Mouse (Mus musculus) neural tube, embryonic 11.5 days (tissue): Measurements from ENCODE around the gene Map3k11. TPM values are rescaled to one million over a fixed set of nuclear protein-coding genes. Genes with fewer than 3 reads are reported as not detected.
A peak's percentile ranks its signal among the peaks of the same experiment; 100 is the strongest.

Experiments used
- ATAC-seq: fragments of 200-750 bp; cut with Nextera tagmentation; 2 replicates; pipeline ENCODE4 v1.8.0; 2017; ENCODE audit warnings: moderate number of reproducible peaks, mild to moderate bottlenecking, moderate TSS enrichment, moderate library complexity; ENCODE audit not compliant: insufficient read depth, low FRiP score, low TSS enrichment
- DNase-seq: peaks from one replicate; pipeline ENCODE4 v3.0.0-alpha.2; 2015; ENCODE audit warnings: low spot score
- H3K27ac ChIP-seq: fragments of 300-500 bp; sonication (generic); 2 replicates; pipeline ENCODE4 v1.5.1; 2014; ENCODE audit warnings: low read depth, mild to moderate bottlenecking, low read length
- H3K27me3 ChIP-seq: fragments of 300-500 bp; sonication (generic); 2 replicates; pipeline ENCODE4 v1.6.1; 2014; ENCODE audit warnings: mild to moderate bottlenecking, low read length, mixed read lengths; ENCODE audit not compliant: control insufficient read depth, insufficient read depth
- H3K36me3 ChIP-seq: fragments of 300-500 bp; sonication (generic); 2 replicates; pipeline ENCODE4 v1.6.1; 2014; ENCODE audit warnings: mild to moderate bottlenecking, low read length, moderate library complexity, mixed read lengths; ENCODE audit not compliant: control insufficient read depth, insufficient read depth
- H3K4me1 ChIP-seq: fragments of 300-500 bp; sonication (generic); 2 replicates; pipeline ENCODE4 v1.6.1; 2014; ENCODE audit warnings: low read length, mixed read lengths; ENCODE audit not compliant: control insufficient read depth, insufficient read depth
- H3K4me2 ChIP-seq: fragments of 300-500 bp; sonication (generic); 2 replicates; pipeline ENCODE4 v1.6.1; 2014; ENCODE audit warnings: low read depth, mild to moderate bottlenecking, moderate library complexity
- H3K4me3 ChIP-seq: fragments of 300-500 bp; sonication (generic); 2 replicates; pipeline ENCODE4 v1.5.1; 2014; ENCODE audit warnings: low read depth, low read length
- H3K9ac ChIP-seq: fragments of 300-500 bp; sonication (generic); 2 replicates; pipeline ENCODE4 v1.6.1; 2014; ENCODE audit warnings: mild to moderate bottlenecking, low read length
- H3K9me3 ChIP-seq: fragments of 300-500 bp; sonication (generic); 2 replicates; pipeline ENCODE4 v1.6.1; 2016; ENCODE audit warnings: low read length; ENCODE audit not compliant: control insufficient read depth
- WGBS: fragments of 180-500 bp; shearing (Covaris S2); extraction: QIAGEN DNeasy Blood & Tissue Kit; methylation state at CpG from one replicate; pipeline ENCODE4 v1.1.7; 2014; 5-methylcytosine and 5-hydroxymethylcytosine counted together
- polyA plus RNA-seq: library from polyadenylated mRNA; unstranded; fragments of >200 nt; fragmentation: Nextera tagmentation; extraction: Ambion mirVana; gene quantifications from 2 replicates; pipeline ENCODE4 v1.2.1, GENCODE M21; 2014

Map3k11 gene
- polyA plus RNA-seq, 1 experiment from 2014 or later = 22.0 TPM

GRCm38 (mm10) chr19:5662981-5663913, 25.3 kb upstream of the Map3k11 start, which contains the start of gene Sipa1:
Gene Sipa1 (minus strand): TSS chr19:5663707.
- WGBS = under 1% methylated on average over 30 of the region's 32 CpGs
- Histone ChIP-seq H3K27ac (peak within 1 kb of the TSS; percentile 70), H3K27me3 (no peaks in the 10 kb centered on the region), H3K4me1 (peaks cover 15% of the 10 kb centered on the region), H3K9ac (peak within 1 kb of the TSS; percentile 67), H3K36me3 (peaks cover 6% of the 10 kb centered on the region), H3K4me2 (peak within 1 kb of the TSS; percentile 60), H3K9me3 (no peaks in the 10 kb centered on the region), H3K4me3 (peak within 1 kb of the TSS; percentile 42)
- DNase-seq = peak; percentile 94
- ATAC-seq = peak; percentile 91

GRCm38 (mm10) chr19:5664669-5665257, 23.8 kb upstream of the Map3k11 start:
- Histone ChIP-seq H3K9ac (no peak overlapping the region), H3K9me3 (no peaks in the 10 kb centered on the region), H3K27ac (no peak overlapping the region), H3K4me1 (peaks cover 15% of the 10 kb centered on the region), H3K27me3 (no peaks in the 10 kb centered on the region), H3K4me2 (no peak overlapping the region), H3K4me3 (no peak overlapping the region), H3K36me3 (peaks cover 6% of the 10 kb centered on the region)
- ATAC-seq (no peak), DNase-seq (no peak)
- 94% methylated on average over 10 of the region's 10 CpGs for whole genome bisulfite sequencing

GRCm38 (mm10) chr19:5665465-5665864, 23.1 kb upstream of the Map3k11 start:
- H3K4me2 ChIP-seq = no peak overlapping the region
- H3K4me3 ChIP-seq = no peak overlapping the region
- H3K9me3 ChIP-seq = no peaks in the 10 kb centered on the region
- ATAC-seq = no peak
- no peak overlapping the region for H3K9ac ChIP-seq
- H3K27ac ChIP-seq = no peak overlapping the region
- no peak for DNase-seq
- 90% methylated on average over 15 of the region's 15 CpGs for WGBS
- H3K36me3 ChIP-seq = peaks cover 6% of the 10 kb centered on the region
- H3K4me1 ChIP-seq = peaks cover 15% of the 10 kb centered on the region
- H3K27me3 ChIP-seq = no peaks in the 10 kb centered on the region

DNA sequence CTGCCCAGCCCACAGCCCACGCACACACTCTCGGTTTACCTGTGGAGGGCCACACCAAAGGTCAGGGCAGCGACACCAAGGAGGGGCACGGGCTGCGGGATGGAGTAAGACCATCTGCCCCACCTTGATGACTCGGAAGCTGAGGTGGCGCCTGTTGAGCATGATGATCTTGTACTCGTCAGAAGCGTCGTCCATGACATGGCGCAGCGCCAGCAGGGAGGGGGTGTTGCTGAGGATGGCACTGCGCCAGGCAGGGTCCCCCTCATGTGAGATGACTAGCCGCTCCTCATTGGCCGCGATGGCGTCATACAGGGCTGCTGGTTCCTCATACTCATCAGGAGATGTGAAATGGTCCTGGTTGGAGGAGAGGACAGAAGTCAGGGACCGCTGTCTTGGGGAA, 22.2 kb upstream of the Map3k11 start:
- H3K36me3 ChIP-seq = peaks cover 10% of the 10 kb centered on the region
- no peak for DNase-seq
- WGBS = 95% methylated on average over 18 of the region's 18 CpGs

GRCm38 (mm10) chr19:5668372-5668771, 20.2 kb upstream of the Map3k11 start:
- Histone ChIP-seq H3K4me1 (peaks cover 5% of the 10 kb centered on the region), H3K27me3 (no peaks in the 10 kb centered on the region), H3K9ac (no peak overlapping the region), H3K4me2 (no peak overlapping the region), H3K4me3 (no peak overlapping the region), H3K9me3 (no peaks in the 10 kb centered on the region), H3K36me3 (peaks cover 21% of the 10 kb centered on the region), H3K27ac (no peak overlapping the region)
- WGBS = 93% methylated on average over 4 of the region's 4 CpGs
- DNase-seq (no peak), ATAC-seq (no peak)

More for the DNA sequence above, 22.2 kb upstream of the Map3k11 start:
- Histone ChIP-seq H3K4me2 (no peak overlapping the region), H3K9ac (no peak overlapping the region), H3K27ac (no peak overlapping the region), H3K4me3 (no peak overlapping the region), H3K9me3 (no peaks in the 10 kb centered on the region), H3K4me1 (peaks cover 15% of the 10 kb centered on the region), H3K27me3 (no peaks in the 10 kb centered on the region)
- no peak for ATAC-seq

DNA sequence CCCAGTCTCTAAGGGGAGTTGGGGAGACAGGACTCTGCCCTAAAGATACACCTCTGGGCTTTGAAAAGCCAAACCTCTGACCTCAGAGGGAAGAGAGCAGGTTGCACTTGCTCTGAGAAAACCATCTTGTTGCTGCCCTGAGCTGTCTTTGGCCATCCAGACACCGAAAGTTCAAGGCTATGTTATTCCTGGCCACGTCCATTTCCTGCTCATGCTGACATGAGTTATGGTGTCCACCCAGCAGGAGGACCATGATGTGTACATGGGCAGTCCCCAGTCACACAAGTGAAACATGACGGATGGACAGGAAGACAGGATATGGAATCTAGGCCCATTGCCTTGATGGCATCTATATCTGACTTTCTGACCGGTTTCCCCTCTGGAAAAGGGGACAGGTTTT, 8.1 kb upstream of the Map3k11 start:
- Histone ChIP-seq H3K4me1 (no peaks in the 10 kb centered on the region), H3K9ac (no peak overlapping the region), H3K36me3 (peaks cover 48% of the 10 kb centered on the region), H3K27ac (no peak overlapping the region), H3K4me2 (no peak overlapping the region), H3K27me3 (no peaks in the 10 kb centered on the region), H3K4me3 (no peak overlapping the region), H3K9me3 (no peaks in the 10 kb centered on the region)
- ATAC-seq (no peak), DNase-seq (no peak)
- WGBS = 89% methylated on average over 4 of the region's 4 CpGs

GRCm38 (mm10) chr19:5684236-5684635, 4.3 kb upstream of the Map3k11 start:
- 92% methylated on average over 12 of the region's 12 CpGs for WGBS
- peaks cover 38% of the 10 kb centered on the region for H3K36me3 ChIP-seq
- H3K4me3 ChIP-seq = no peak overlapping the region
- H3K4me1 ChIP-seq = peaks cover 7% of the 10 kb centered on the region; the same call in 1 of the 2 replicates
- DNase-seq = no peak
- H3K9me3 ChIP-seq = no peaks in the 10 kb centered on the region
- H3K9ac ChIP-seq = no peak overlapping the region
- H3K4me2 ChIP-seq = no peak overlapping the region
- no peak for ATAC-seq
- no peak overlapping the region for H3K27ac ChIP-seq
- no peaks in the 10 kb centered on the region for H3K27me3 ChIP-seq

GRCm38 (mm10) chr19:5684985-5685384, 3.6 kb upstream of the Map3k11 start:
- ATAC-seq = no peak
- DNase-seq = no peak
- 96% methylated on average over 13 of the region's 13 CpGs for WGBS
- Histone ChIP-seq H3K4me1 (peaks cover 9% of the 10 kb centered on the region), H3K27me3 (no peaks in the 10 kb centered on the region), H3K36me3 (peaks cover 30% of the 10 kb centered on the region), H3K27ac (no peak overlapping the region), H3K9me3 (no peaks in the 10 kb centered on the region), H3K9ac (no peak overlapping the region), H3K4me3 (no peak overlapping the region), H3K4me2 (no peak overlapping the region)
